Mouse (Mus musculus) limb, embryonic 13.5 days (tissue): Measurements from ENCODE around the gene Lama1. TPM values are rescaled to one million over a fixed set of nuclear protein-coding genes. Genes with fewer than 3 reads are reported as not detected.
"Not testable (repeated sequence)": the region's sequence is repeated elsewhere in the genome, so short reads cannot be mapped to it uniquely, and the experiment has no call there.

Source experiments
- ATAC-seq: fragments of 200-750 bp; cut with Nextera tagmentation; 2 replicates; pipeline ENCODE4 v1.8.0; 2017; ENCODE audit warnings: low read depth, moderate number of reproducible peaks, moderate TSS enrichment; ENCODE audit not compliant: low FRiP score
- H3K27ac ChIP-seq: fragments of 300-500 bp; sonication (generic); 2 replicates; pipeline ENCODE4 v1.5.1; 2015; ENCODE audit warnings: inconsistent platforms, mild to moderate bottlenecking, moderate library complexity
- H3K27me3 ChIP-seq: fragments of 300-500 bp; sonication (generic); 2 replicates; pipeline ENCODE4 v1.6.1; 2015; ENCODE audit warnings: mild to moderate bottlenecking, inconsistent platforms
- H3K36me3 ChIP-seq: fragments of 300-500 bp; sonication (generic); 2 replicates; pipeline ENCODE4 v1.6.1; 2015; ENCODE audit warnings: inconsistent platforms, mild to moderate bottlenecking, moderate library complexity
- H3K4me1 ChIP-seq: fragments of 300-500 bp; sonication (generic); 2 replicates; pipeline ENCODE4 v1.6.1; 2015; ENCODE audit warnings: inconsistent platforms
- H3K4me2 ChIP-seq: fragments of 300-500 bp; sonication (generic); replicated peaks from 2 replicates; pipeline ENCODE4 v1.6.1; 2015; ENCODE audit warnings: inconsistent platforms, mild to moderate bottlenecking, moderate library complexity
- H3K4me3 ChIP-seq: fragments of 300-500 bp; sonication (generic); 2 replicates; pipeline ENCODE4 v1.5.1; 2015; ENCODE audit warnings: moderate library complexity, mild to moderate bottlenecking, inconsistent platforms
- H3K9ac ChIP-seq: fragments of 300-500 bp; sonication (generic); 2 replicates; pipeline ENCODE4 v1.6.1; 2015; ENCODE audit warnings: mild to moderate bottlenecking, inconsistent platforms
- H3K9me3 ChIP-seq: fragments of 300-500 bp; sonication (generic); 2 replicates; pipeline ENCODE4 v1.6.1; 2016; ENCODE audit warnings: inconsistent platforms
- WGBS: fragments of 180-500 bp; shearing (Covaris S2); methylation state at CpG from one replicate; pipeline ENCODE4 v1.1.7; 2015; 5-methylcytosine and 5-hydroxymethylcytosine counted together
- polyA plus RNA-seq: library from polyadenylated mRNA; unstranded; fragments of >200 nt; fragmentation: Nextera tagmentation; extraction: Ambion mirVana; gene quantifications from 2 replicates; pipeline ENCODE4 v1.2.1, GENCODE M21; 2015

Lama1 gene
- polyA plus RNA-seq, 1 experiment from 2014 or later = 2.8 TPM

DNA sequence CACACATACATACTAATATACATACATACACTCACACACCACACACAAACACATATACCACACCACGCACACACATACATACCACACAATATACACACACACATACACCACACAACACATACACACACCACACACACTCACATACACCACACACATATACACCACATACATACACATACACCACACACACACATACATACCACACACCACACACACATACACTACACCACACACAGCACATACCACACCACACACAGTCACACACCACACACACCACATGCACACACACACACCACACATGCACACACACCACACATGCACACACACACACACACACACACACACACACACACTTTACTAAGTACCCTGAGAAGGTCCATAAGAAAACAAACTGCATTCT is 25.5 kb downstream of the Lama1 start:
- H3K4me1 ChIP-seq = peaks cover 15% of the 10 kb centered on the region; the same call in 1 of the 2 replicates
- H3K4me3 ChIP-seq = no peak overlapping the region
- H3K27me3 ChIP-seq = no peaks in the 10 kb centered on the region
- no peak overlapping the region for H3K27ac ChIP-seq
- H3K4me2 ChIP-seq = no peak overlapping the region
- no peaks in the 10 kb centered on the region for H3K9me3 ChIP-seq
- H3K36me3 ChIP-seq = no peaks in the 10 kb centered on the region
- 97% methylated on average over 1 of the region's 1 CpGs for WGBS
- H3K9ac ChIP-seq = no peak overlapping the region
- ATAC-seq = no peak

DNA sequence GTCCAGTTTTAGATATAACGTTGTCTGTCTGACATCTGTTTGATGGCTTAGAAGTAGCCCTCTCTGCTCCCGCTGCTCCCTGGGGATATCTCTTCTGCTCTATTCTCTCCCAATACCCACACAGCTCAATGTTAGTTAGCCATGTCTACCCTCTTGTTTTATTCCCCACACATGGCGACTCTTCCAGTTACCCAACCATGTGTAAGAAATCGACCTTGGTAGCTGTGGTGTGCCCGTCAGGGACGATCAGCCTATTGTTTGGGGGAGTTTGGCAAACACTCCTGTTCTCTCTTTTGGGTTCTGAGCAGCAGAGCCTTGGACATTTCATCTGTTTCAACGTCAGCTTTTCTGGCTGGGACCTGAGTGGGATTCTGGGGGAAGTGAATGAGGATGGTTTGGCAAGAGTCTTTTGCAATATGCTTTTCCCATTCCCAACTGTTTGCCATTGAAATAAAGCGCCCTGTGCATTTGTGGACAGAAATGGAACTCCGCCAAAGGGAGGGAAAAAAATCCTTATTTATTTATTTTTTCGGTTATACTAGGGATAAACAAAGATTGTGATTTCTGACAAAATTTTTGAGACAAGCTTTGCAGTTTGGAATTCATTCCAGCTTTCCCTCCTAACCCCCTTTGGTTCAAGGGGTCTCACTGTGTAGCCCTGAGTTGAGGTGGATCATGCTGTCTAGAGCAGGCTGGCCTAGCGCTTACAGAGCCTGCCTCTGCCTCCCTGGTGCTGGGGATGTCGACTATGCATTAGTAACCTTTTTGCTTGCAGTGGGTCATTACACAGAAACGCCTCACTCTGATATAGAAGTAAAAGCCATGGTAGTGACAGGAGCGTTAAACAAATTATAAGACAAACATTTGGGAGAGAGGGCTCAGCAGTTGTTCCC is 26.4 kb downstream of the Lama1 start:
- peaks cover 15% of the 10 kb centered on the region; the same call in 1 of the 2 replicates for H3K4me1 ChIP-seq
- no peaks in the 10 kb centered on the region for H3K36me3 ChIP-seq
- no peak overlapping the region for H3K9ac ChIP-seq
- H3K4me2 ChIP-seq = no peak overlapping the region
- no peaks in the 10 kb centered on the region for H3K9me3 ChIP-seq
- 77% methylated on average over 14 of the region's 14 CpGs for WGBS
- H3K27ac ChIP-seq = no peak overlapping the region
- no peak overlapping the region for H3K4me3 ChIP-seq
- H3K27me3 ChIP-seq = no peaks in the 10 kb centered on the region
- no peak for ATAC-seq

DNA sequence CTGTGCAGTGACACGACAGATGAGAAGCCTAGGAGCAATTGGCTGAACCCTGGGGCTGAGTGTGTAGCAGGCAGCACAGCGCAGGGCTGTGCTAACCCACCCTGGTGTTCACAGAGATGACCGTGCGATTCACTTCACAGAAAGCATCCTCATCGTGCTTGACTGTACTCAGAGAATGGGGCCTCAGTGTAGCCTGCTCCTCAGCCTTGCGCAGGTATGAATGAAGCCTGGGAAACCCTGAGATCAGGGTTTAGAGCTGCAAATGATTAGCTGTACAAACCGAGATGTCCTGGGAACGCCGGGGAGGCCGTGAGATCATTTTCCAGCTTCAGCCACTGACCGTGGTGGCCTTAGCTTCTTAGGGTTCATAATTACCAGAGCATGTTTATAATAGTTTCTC is 29.5 kb downstream of the Lama1 start:
- H3K4me1 ChIP-seq = peaks cover 19% of the 10 kb centered on the region; the same call in 1 of the 2 replicates
- no peaks in the 10 kb centered on the region for H3K27me3 ChIP-seq
- no peak overlapping the region for H3K9ac ChIP-seq
- no peak for ATAC-seq
- H3K36me3 ChIP-seq = no peaks in the 10 kb centered on the region
- H3K4me3 ChIP-seq = no peak overlapping the region
- no peaks in the 10 kb centered on the region for H3K9me3 ChIP-seq
- H3K4me2 ChIP-seq = no peak overlapping the region
- WGBS = 83% methylated on average over 11 of the region's 11 CpGs
- no peak overlapping the region for H3K27ac ChIP-seq

DNA sequence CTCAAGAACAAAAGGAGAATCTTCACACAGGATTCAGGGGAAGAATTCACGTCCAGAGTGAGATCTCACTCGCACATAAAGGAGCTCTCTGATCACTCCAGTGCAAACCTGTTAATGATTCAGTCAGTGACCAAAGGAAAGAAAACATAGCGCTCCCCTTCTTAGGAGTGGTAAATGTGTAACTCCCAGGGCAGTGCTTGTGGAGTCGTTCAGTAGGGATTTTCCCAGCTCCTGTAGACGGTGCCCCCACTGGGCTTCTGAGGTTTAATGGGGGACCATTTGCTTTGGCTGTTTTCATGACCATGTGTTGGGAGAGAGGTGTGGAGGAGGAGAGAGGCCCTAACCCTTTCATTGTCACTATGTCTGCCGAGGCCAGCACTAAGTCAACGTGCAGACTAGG is 31.7 kb downstream of the Lama1 start:
- H3K4me1 ChIP-seq = peaks cover 17% of the 10 kb centered on the region; the same call in 1 of the 2 replicates
- 39% methylated on average over 7 of the region's 7 CpGs for WGBS
- no peaks in the 10 kb centered on the region for H3K9me3 ChIP-seq
- no peak overlapping the region for H3K9ac ChIP-seq
- no peak overlapping the region for H3K4me3 ChIP-seq
- H3K36me3 ChIP-seq = no peaks in the 10 kb centered on the region
- no peak overlapping the region for H3K4me2 ChIP-seq
- ATAC-seq = no peak
- no peaks in the 10 kb centered on the region for H3K27me3 ChIP-seq
- no peak overlapping the region for H3K27ac ChIP-seq

DNA sequence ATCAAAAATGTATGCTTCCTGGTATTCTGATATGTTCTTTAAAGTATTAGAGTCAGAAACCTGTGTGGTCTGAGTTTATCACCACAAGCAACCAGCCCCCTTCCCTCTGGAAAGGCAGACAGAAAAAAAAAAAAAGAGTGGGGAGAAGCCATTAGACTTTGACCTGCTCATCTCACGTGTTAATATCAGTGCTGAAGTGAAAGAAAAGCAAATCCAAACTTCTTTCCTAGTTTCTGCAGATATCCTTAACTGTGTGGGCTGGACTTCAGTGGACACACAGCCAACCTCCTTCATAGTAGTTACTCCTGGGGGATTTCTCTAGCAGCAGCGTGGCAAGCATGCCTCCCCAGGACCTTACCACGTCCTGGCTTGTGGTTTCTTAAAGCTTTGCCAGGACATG is 34.0 kb downstream of the Lama1 start:
- no peak for ATAC-seq
- Histone ChIP-seq H3K27me3 (no peaks in the 10 kb centered on the region), H3K27ac (no peak overlapping the region), H3K9ac (no peak overlapping the region), H3K9me3 (no peaks in the 10 kb centered on the region), H3K36me3 (no peaks in the 10 kb centered on the region), H3K4me3 (no peak overlapping the region), H3K4me2 (no peak overlapping the region), H3K4me1 (0 out of 2 replicates have a peak, but pooled peaks cover 3% of the 10 kb centered on the region)
- 63% methylated on average over 3 of the region's 3 CpGs for WGBS

DNA sequence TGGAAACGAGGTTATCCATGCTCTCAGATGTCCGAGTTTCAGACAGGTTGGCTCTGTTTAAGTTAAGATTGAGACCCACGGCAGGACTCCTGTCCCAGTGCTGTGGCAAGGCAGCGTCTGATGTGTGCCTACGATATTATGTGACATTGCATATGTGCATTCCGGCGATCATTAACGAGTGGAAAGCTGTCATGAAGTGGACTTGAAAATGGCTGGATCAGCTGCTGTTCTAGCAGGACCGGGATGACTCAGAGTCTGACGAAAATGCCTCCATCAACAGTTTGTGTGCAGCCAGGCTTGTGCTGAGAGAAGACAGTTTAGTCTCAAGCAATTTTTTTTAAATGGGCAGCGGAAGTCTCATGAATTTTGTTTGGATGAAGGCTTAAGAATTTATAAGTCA is 34.9 kb downstream of the Lama1 start:
- Histone ChIP-seq H3K9ac (no peak overlapping the region), H3K27me3 (no peaks in the 10 kb centered on the region), H3K27ac (no peak overlapping the region), H3K4me1 (0 out of 2 replicates have a peak, but pooled peaks cover 3% of the 10 kb centered on the region), H3K9me3 (no peaks in the 10 kb centered on the region), H3K4me2 (no peak overlapping the region), H3K36me3 (no peaks in the 10 kb centered on the region), H3K4me3 (no peak overlapping the region)
- no peak for ATAC-seq
- 83% methylated on average over 11 of the region's 11 CpGs for WGBS

DNA sequence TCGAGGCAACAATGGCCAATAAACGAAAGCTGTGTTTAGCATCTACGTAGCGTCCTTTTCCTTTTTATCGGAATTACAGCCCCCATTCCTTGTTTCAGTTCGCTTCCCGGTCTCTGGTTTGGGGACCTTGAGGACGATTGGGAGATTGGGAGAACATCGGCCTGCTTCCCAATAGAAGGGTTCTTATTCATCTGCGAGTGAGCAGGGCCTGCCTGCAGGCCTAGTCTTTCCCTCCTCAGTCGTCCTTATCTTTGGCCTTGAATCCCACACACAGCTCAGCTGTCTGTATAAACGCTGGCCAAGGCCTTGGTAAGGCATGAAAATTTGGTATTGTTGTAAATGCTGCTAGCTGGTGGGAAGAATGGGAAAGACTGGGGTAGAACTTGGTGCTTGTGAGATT is 36.5 kb downstream of the Lama1 start:
- Histone ChIP-seq H3K4me2 (no peak overlapping the region), H3K4me1 (0 out of 2 replicates have a peak, but pooled peaks cover 3% of the 10 kb centered on the region), H3K27ac (no peak overlapping the region), H3K36me3 (no peaks in the 10 kb centered on the region), H3K4me3 (no peak overlapping the region), H3K9ac (no peak overlapping the region), H3K27me3 (no peaks in the 10 kb centered on the region), H3K9me3 (no peaks in the 10 kb centered on the region)
- 82% methylated on average over 12 of the region's 12 CpGs for WGBS
- ATAC-seq = no peak

DNA sequence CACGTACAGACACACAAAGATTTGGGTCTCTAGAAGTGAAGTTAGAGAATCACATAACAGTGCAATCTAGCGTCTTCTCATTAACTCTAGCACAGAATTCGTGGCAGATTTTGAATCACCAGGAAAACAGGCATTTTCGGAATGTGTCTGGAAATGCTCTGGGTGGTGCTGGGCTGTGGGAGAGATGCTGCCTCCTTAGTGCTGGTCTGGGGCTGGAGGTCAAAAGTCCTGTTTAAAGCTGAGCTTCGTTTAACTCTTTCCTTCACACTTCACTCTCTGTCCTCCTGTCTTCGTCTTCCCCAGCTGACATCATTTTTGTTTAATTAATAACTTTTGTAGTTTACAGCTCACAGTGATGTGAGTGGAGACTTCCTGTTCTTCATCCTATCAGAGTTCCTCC is 38.7 kb downstream of the Lama1 start:
- Histone ChIP-seq H3K27me3 (no peaks in the 10 kb centered on the region), H3K27ac (no peak overlapping the region), H3K9me3 (no peaks in the 10 kb centered on the region), H3K4me1 (0 out of 2 replicates have a peak, but pooled peaks cover 3% of the 10 kb centered on the region), H3K9ac (no peak overlapping the region), H3K4me3 (no peak overlapping the region), H3K36me3 (no peaks in the 10 kb centered on the region), H3K4me2 (no peak overlapping the region)
- 54% methylated on average over 6 of the region's 6 CpGs for WGBS
- no peak for ATAC-seq

DNA sequence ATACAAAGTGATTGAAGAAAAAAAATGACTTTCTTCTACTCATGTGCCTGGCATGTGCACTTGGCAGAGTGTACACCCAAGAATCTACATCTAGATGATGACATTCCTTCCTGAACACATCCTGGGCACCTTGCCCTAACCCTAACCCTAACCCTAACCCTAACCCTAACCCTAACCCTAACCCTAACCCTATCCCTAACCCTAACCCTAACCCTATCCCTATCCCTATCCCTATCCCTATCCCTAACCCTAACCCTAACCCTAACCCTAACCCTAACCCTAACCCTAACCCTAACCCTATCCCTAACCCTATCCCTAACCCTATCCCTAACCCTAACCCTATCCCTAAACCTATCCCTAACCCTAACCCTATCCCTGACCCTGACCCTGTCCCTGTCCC is 44.2 kb downstream of the Lama1 start:
- H3K27me3 ChIP-seq, H3K4me3 ChIP-seq, H3K9me3 ChIP-seq, ATAC-seq, H3K9ac ChIP-seq, H3K36me3 ChIP-seq, H3K4me2 ChIP-seq, H3K27ac ChIP-seq, H3K4me1 ChIP-seq: not testable (repeated sequence)

DNA sequence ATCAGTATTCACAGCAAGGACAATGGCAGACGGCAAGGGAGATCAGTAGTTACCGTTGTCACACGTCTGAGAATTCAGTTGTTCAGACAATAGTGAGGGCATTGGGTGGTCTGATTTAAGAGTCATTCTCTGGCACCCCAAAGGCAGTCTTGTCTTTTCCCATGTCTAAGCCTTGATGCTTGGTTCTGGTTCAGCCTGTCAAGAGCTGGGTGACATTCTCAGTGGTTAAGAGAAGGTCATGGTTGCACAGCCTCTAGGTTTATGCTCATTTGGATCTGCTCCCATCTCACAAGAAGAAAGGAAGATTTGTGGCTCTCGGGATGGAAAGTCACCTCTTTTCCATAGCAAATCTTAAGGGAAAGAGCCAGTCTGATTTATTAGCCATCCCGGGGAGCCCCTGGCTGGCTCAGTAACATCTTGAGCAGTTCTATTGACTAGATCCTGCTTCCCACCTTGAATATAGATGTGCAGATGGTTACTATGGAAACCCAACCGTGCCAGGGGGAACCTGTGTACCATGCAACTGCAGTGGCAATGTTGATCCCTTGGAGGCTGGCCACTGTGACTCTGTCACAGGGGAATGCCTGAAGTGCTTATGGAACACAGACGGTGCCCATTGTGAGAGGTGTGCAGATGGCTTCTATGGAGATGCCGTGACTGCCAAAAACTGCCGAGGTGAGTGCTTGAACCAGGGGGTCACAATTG is 67.3 kb downstream of the Lama1 start:
- no peak overlapping the region for H3K4me2 ChIP-seq
- ATAC-seq = no peak
- no peaks in the 10 kb centered on the region for H3K36me3 ChIP-seq
- no peak overlapping the region for H3K4me3 ChIP-seq
- no peaks in the 10 kb centered on the region for H3K4me1 ChIP-seq
- no peaks in the 10 kb centered on the region for H3K9me3 ChIP-seq
- H3K9ac ChIP-seq = no peak overlapping the region
- H3K27me3 ChIP-seq = no peaks in the 10 kb centered on the region
- WGBS = 88% methylated on average over 9 of the region's 9 CpGs
- H3K27ac ChIP-seq = no peak overlapping the region

DNA sequence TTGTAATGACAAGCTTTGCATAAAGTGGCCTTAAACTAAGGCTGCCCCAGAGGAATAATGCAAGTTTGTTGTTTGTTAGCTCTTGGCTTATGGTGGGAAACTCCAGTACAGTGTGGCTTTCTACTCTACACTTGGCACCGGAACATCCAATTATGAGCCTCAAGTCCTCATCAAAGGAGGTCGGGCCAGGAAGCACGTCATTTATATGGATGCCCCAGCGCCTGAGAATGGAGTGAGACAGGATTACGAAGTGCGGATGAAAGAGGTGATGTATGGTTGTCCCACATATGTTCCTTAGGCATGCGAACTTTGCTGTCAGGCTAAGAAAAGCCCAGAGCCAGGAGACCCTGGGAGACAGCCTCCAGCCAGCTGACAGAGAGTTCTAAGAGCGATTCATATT is 76.5 kb downstream of the Lama1 start:
- no peak overlapping the region for H3K27ac ChIP-seq
- H3K4me3 ChIP-seq = no peak overlapping the region
- H3K9me3 ChIP-seq = no peaks in the 10 kb centered on the region; the same call in 1 of the 2 replicates
- no peak for ATAC-seq
- no peaks in the 10 kb centered on the region for H3K36me3 ChIP-seq
- H3K4me1 ChIP-seq = 0 out of 2 replicates have a peak, but pooled peaks cover 5% of the 10 kb centered on the region
- no peaks in the 10 kb centered on the region for H3K27me3 ChIP-seq
- no peak overlapping the region for H3K9ac ChIP-seq
- 48% methylated on average over 8 of the region's 8 CpGs for WGBS
- no peak overlapping the region for H3K4me2 ChIP-seq

DNA sequence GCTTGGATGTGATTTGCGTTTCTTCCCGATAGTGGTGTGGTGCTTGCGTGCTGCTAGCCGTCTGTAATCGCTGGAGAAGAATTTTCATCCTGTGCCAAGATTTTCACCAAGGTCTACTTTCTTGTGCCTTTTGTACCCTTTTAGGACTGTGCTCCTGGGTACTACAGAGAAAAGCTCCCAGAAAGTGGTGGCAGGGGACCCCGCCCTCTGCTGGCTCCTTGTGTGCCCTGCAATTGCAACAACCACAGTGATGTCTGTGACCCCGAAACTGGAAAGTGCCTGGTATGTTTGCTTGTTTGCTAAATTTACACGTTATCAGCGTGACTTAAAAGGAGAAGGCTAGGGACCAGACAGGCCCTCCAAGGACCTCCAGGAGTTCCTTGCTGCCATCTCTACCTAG is 79.7 kb downstream of the Lama1 start:
- Histone ChIP-seq H3K4me1 (0 out of 2 replicates have a peak, but pooled peaks cover 5% of the 10 kb centered on the region), H3K27ac (no peak overlapping the region), H3K36me3 (no peaks in the 10 kb centered on the region), H3K9me3 (no peaks in the 10 kb centered on the region), H3K4me3 (no peak overlapping the region), H3K9ac (no peak overlapping the region), H3K4me2 (no peak overlapping the region), H3K27me3 (no peaks in the 10 kb centered on the region)
- WGBS = 67% methylated on average over 9 of the region's 9 CpGs
- no peak for ATAC-seq
